Mouse (Mus musculus): ENCODE results near the gene Rgl1. TPM values are rescaled to one million over a fixed set of nuclear protein-coding genes. Genes with fewer than 3 reads are reported as not detected.

The Rgl1 gene
- polyA plus RNA-seq, 1 experiment from 2014 or later, result 33.2 TPM

DNA sequence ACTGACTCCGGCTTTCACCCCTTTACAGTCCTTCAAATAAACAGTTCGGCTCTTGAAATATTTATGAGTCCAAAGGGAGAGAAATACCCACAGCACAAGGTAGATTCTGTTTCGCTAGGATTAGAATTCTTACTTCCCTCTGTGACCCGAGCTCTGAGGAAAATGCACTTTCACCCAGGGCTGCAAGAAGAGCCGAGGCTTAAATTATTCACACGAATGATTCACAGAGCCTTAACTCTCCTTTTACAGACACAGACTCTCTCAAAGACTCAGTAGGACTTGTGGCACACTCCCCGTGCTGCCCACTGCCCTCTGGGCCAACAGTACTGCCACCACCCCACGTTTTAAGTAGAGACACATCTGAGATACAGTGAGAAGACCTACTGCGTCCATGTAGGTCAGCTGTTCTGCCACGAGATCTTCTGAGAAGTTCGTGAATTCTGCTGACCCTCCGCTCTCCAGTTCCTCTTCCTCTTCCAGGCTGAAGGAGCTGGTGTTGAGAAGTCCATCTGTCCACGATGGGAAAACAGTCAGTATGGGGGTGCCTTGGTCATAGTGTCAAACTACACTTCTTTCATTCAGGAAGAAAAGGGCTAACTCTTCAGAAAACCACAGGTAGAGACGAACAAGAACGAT, 212.1 kb downstream of the Rgl1 start:
- H3K27me3 ChIP-seq (replicated peaks; ENCODE audit: insufficient read depth, low read length), result no peaks in the 10 kb centered on the region
- H3K4me1 ChIP-seq (ENCODE audit: insufficient read depth, low read depth, low read length), result peaks cover 10% of the 10 kb centered on the region; the same call in 1 of the 2 replicates
- peaks cover 13% of the 10 kb centered on the region; the same call in 1 of the 2 replicates for H3K36me3 ChIP-seq (ENCODE audit: insufficient read depth, low read length)
- no peak overlapping the region for H3K4me2 ChIP-seq (replicated peaks; ENCODE audit: low read depth, low read length)
- H3K9ac ChIP-seq (replicated peaks; ENCODE audit: low read depth), result no peak overlapping the region
- 83% methylated on average over 15 of the region's 15 CpGs for WGBS
- DNase-seq (ENCODE audit: low spot score) (no peak), ATAC-seq (no peak)
- no peaks in the 10 kb centered on the region for H3K9me3 ChIP-seq (ENCODE audit: low read length)
- TF ChIP-seq CTCF (IDR thresholded peaks at IDR 0.05), result no peak
- TF ChIP-seq EP300 (IDR thresholded peaks at IDR 0.05), result no peak
- no peak overlapping the region for H3K27ac ChIP-seq (ENCODE audit: low read length)
- no peak overlapping the region for H3K4me3 ChIP-seq (ENCODE audit: low read depth, low read length)

GRCm38 (mm10) chr1:152550973-152551372, 215.2 kb downstream of the Rgl1 start:
- Histone ChIP-seq H3K27me3 (replicated peaks; ENCODE audit: insufficient read depth, low read length) (no peaks in the 10 kb centered on the region), H3K27ac (ENCODE audit: low read length) (no peak overlapping the region)
- peak; percentile 27; the same call in 1 of the 2 replicates for ATAC-seq

DNA sequence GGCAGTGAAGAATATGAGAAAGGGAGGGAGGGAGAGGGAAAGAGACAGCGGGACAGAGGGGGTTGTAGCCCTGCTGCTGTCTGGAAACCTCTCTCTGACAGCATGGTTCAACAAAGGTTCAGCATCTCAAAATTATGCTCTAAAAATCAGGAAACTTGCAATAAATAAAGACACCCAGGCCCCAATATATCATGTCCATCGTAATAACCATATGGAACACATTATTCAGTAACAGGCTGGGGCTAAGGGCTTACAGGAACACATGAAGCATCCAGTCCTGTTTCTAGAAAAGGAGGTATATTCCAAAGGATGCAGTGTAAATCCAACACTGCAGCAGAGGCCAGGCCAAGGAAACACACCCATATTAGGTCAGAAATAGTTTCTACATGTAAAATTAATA, 215.6 kb downstream of the Rgl1 start:
- no peak overlapping the region for H3K4me3 ChIP-seq (ENCODE audit: low read depth, low read length)
- 59% methylated on average over 2 of the region's 2 CpGs for WGBS
- ATAC-seq (no peak), DNase-seq (ENCODE audit: low spot score) (no peak)
- TF ChIP-seq EP300 (IDR thresholded peaks at IDR 0.05) (no peak), CTCF (IDR thresholded peaks at IDR 0.05) (no peak)
- no peaks in the 10 kb centered on the region for H3K9me3 ChIP-seq (ENCODE audit: low read length)
- H3K36me3 ChIP-seq (ENCODE audit: insufficient read depth, low read length), result peaks cover 24% of the 10 kb centered on the region
- H3K4me2 ChIP-seq (replicated peaks; ENCODE audit: low read depth, low read length), result no peak overlapping the region
- H3K4me1 ChIP-seq (ENCODE audit: insufficient read depth, low read depth, low read length), result peaks cover under 1% of the 10 kb centered on the region; the same call in 1 of the 2 replicates
- no peak overlapping the region for H3K9ac ChIP-seq (replicated peaks; ENCODE audit: low read depth)
- H3K27ac ChIP-seq (ENCODE audit: low read length), result no peak overlapping the region
- H3K27me3 ChIP-seq (replicated peaks; ENCODE audit: insufficient read depth, low read length), result no peaks in the 10 kb centered on the region

More at GRCm38 (mm10) chr1:152550973-152551372, 215.2 kb downstream of the Rgl1 start:
- Histone ChIP-seq H3K4me2 (replicated peaks; ENCODE audit: low read depth, low read length) (no peak overlapping the region), H3K9me3 (ENCODE audit: low read length) (no peaks in the 10 kb centered on the region), H3K9ac (replicated peaks; ENCODE audit: low read depth) (no peak overlapping the region), H3K4me3 (ENCODE audit: low read depth, low read length) (no peak overlapping the region), H3K36me3 (ENCODE audit: insufficient read depth, low read length) (peaks cover 24% of the 10 kb centered on the region), H3K4me1 (ENCODE audit: insufficient read depth, low read depth, low read length) (peaks cover 5% of the 10 kb centered on the region; the same call in 1 of the 2 replicates)
- WGBS, result 48% methylated on average over 3 of the region's 3 CpGs
- DNase-seq (ENCODE audit: low spot score), result no peak
- TF ChIP-seq CTCF (IDR thresholded peaks at IDR 0.05), result no peak
- no peak for TF ChIP-seq EP300 (IDR thresholded peaks at IDR 0.05)

DNA sequence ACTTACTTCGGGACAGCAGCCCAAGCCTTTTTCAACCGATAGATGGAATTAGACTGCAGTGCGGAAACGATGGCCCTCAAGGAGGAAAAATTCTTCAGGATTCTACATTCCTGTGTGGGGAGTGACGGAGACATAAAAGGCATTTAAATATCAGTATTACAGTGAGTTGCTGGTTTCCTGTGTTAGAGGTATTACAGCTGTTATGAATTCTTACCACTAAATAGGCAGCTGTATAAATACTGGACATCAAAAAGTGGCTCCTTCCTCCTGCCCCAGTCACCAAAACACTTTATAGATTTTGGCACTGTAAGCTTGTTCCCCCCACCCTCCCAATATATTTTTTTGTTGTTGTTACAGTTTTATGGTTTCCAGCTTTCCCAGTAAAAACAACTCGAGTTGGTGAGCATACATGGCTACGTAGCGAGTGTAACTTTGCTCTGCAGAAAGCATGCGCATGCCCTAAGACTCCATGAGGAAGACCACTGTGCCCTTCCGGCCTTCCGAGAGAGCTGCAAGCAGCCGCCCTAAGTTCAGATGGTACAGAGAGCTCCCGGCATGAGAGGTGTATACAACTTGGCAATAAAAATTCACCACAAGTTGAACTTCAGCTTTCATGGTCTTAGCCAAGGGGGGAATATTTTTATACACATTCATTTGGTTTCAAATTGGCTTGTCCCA, 217.0 kb downstream of the Rgl1 start:
- DNase-seq (ENCODE audit: low spot score) (peak; percentile 52), ATAC-seq (peak; percentile 59)
- no peak overlapping the region for H3K4me3 ChIP-seq (ENCODE audit: low read depth, low read length)
- no peak overlapping the region for H3K4me2 ChIP-seq (replicated peaks; ENCODE audit: low read depth, low read length)
- WGBS, result 44% methylated on average over 13 of the region's 13 CpGs
- no peaks in the 10 kb centered on the region for H3K9me3 ChIP-seq (ENCODE audit: low read length)
- H3K4me1 ChIP-seq (ENCODE audit: insufficient read depth, low read depth, low read length), result no peaks in the 10 kb centered on the region; the same call in 1 of the 2 replicates
- TF ChIP-seq CTCF (IDR thresholded peaks at IDR 0.05) (no peak), EP300 (IDR thresholded peaks at IDR 0.05) (no peak)
- peaks cover 23% of the 10 kb centered on the region for H3K36me3 ChIP-seq (ENCODE audit: insufficient read depth, low read length)
- no peak overlapping the region for H3K9ac ChIP-seq (replicated peaks; ENCODE audit: low read depth)
- H3K27ac ChIP-seq (ENCODE audit: low read length), result no peak overlapping the region
- no peaks in the 10 kb centered on the region for H3K27me3 ChIP-seq (replicated peaks; ENCODE audit: insufficient read depth, low read length)

GRCm38 (mm10) chr1:152543449-152544159, 222.5 kb downstream of the Rgl1 start:
- ATAC-seq (no peak), DNase-seq (ENCODE audit: low spot score) (no peak)
- Histone ChIP-seq H3K4me3 (ENCODE audit: low read depth, low read length) (no peak overlapping the region), H3K9ac (replicated peaks; ENCODE audit: low read depth) (no peak overlapping the region), H3K4me2 (replicated peaks; ENCODE audit: low read depth, low read length) (no peak overlapping the region), H3K27me3 (replicated peaks; ENCODE audit: insufficient read depth, low read length) (no peaks in the 10 kb centered on the region), H3K9me3 (ENCODE audit: low read length) (no peaks in the 10 kb centered on the region), H3K4me1 (ENCODE audit: insufficient read depth, low read depth, low read length) (no peaks in the 10 kb centered on the region), H3K27ac (ENCODE audit: low read length) (no peak overlapping the region), H3K36me3 (ENCODE audit: insufficient read depth, low read length) (peaks cover 29% of the 10 kb centered on the region)
- WGBS, result 63% methylated on average over 2 of the region's 2 CpGs
- no peak for TF ChIP-seq EP300 (IDR thresholded peaks at IDR 0.05)
- TF ChIP-seq CTCF (IDR thresholded peaks at IDR 0.05), result no peak

DNA sequence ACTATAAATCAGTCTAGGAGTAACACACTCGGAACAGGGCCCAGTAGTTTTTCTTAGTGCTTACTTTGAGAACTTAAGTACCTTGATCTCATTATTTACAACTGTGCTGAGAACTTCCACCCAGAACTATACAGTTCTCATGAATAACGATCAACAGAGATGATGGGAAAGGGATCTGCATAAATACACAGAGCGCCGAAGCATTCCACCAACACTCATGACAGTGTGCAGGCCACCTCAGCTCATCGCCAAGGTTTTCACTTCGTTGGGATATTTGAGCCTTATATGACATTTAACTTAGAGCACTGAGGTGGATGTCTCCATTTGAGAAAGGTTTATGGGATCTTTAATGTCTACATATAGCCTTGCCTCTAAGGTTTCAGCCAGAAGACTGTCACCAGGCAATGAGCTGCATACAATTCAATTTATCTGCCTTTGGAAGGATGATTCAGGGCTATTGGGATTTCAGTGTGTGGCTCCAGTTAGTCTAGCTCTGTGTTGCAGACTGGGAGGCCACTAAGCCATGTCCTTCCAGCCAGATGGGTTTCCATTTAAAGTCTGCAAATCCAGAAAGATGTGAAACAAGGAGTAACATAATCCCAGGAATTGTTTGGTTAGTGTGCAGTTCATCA, 223.3 kb downstream of the Rgl1 start:
- Histone ChIP-seq H3K27me3 (replicated peaks; ENCODE audit: insufficient read depth, low read length) (no peaks in the 10 kb centered on the region), H3K4me1 (ENCODE audit: insufficient read depth, low read depth, low read length) (no peaks in the 10 kb centered on the region), H3K9ac (replicated peaks; ENCODE audit: low read depth) (no peak overlapping the region), H3K27ac (ENCODE audit: low read length) (no peak overlapping the region), H3K4me2 (replicated peaks; ENCODE audit: low read depth, low read length) (no peak overlapping the region), H3K9me3 (ENCODE audit: low read length) (no peaks in the 10 kb centered on the region), H3K4me3 (ENCODE audit: low read depth, low read length) (no peak overlapping the region), H3K36me3 (ENCODE audit: insufficient read depth, low read length) (peaks cover 35% of the 10 kb centered on the region)
- TF ChIP-seq EP300 (IDR thresholded peaks at IDR 0.05) (no peak), CTCF (IDR thresholded peaks at IDR 0.05) (no peak)
- 88% methylated on average over 6 of the region's 6 CpGs for WGBS
- DNase-seq (ENCODE audit: low spot score) (no peak), ATAC-seq (no peak)
